Mouse (Mus musculus): ENCODE data around the gene Prkca.

Gene Prkca

GRCm38 (mm10) chr11:107905364-107905763 lies 438.4 kb downstream of the Prkca start:
- peak in 1 of 2 experiments; percentile 12 for DNase-seq

GRCm38 (mm10) chr11:107903966-107904605 lies 439.6 kb downstream of the Prkca start:
- peak; percentile 9 to 18 for DNase-seq

GRCm38 (mm10) chr11:107900470-107900869 lies 443.3 kb downstream of the Prkca start:
- no peak for DNase-seq

- DNase-seq: no peak
Observed at GRCm38 (mm10) chr11:107898698-107899097, 445.0 kb downstream of the Prkca start.

GRCm38 (mm10) chr11:107895635-107896034 lies 448.1 kb downstream of the Prkca start:
- DNase-seq: no peak

- DNase-seq: no peak
Observed at GRCm38 (mm10) chr11:107891377-107891776, 452.4 kb downstream of the Prkca start.

GRCm38 (mm10) chr11:107887342-107887741 lies 456.4 kb downstream of the Prkca start:
- no peak for DNase-seq
